Mouse (Mus musculus) kidney, postnatal 0 days (tissue): ENCODE data around the gene Slc24a4. TPM values are rescaled to one million over a fixed set of nuclear protein-coding genes. Genes with fewer than 3 reads are reported as not detected.
A peak's percentile ranks its signal among the peaks of the same experiment; 100 is the strongest.

Experiments
- ATAC-seq: fragments of 200-750 bp; cut with Nextera tagmentation; replicated peaks from 2 replicates; pipeline ENCODE4 v1.8.0; 2017; ENCODE audit warnings: low read depth, moderate number of reproducible peaks, moderate TSS enrichment, moderate library complexity; ENCODE audit not compliant: low FRiP score
- DNase-seq: peaks from one replicate; pipeline ENCODE4 v3.0.0-alpha.2; 2016; ENCODE audit warnings: low spot score
- H3K27ac ChIP-seq: fragments of 300-500 bp; sonication (generic); 2 replicates; pipeline ENCODE4 v1.5.1; 2014; ENCODE audit warnings: mild to moderate bottlenecking
- H3K27me3 ChIP-seq: fragments of 300-500 bp; sonication (generic); 2 replicates; pipeline ENCODE4 v1.6.1; 2014; ENCODE audit warnings: low read length, mixed read lengths; ENCODE audit not compliant: insufficient read depth
- H3K36me3 ChIP-seq: fragments of 300-500 bp; sonication (generic); 2 replicates; pipeline ENCODE4 v1.6.1; 2014; ENCODE audit warnings: low read length, mixed read lengths; ENCODE audit not compliant: insufficient read depth
- H3K4me1 ChIP-seq: fragments of 300-500 bp; sonication (generic); replicated peaks from 2 replicates; pipeline ENCODE4 v1.6.1; 2014; ENCODE audit warnings: antibody characterized with exemption, low read length, mixed read lengths; ENCODE audit not compliant: insufficient read depth
- H3K4me2 ChIP-seq: fragments of 300-500 bp; sonication (generic); 2 replicates; pipeline ENCODE4 v1.6.1; 2014; ENCODE audit warnings: mild to moderate bottlenecking, low read length, moderate library complexity, mixed read lengths
- H3K4me3 ChIP-seq: fragments of 300-500 bp; sonication (generic); replicated peaks from 2 replicates; pipeline ENCODE4 v1.5.1; 2014; ENCODE audit warnings: low read depth, low read length
- H3K9ac ChIP-seq: fragments of 300-500 bp; sonication (generic); 2 replicates; pipeline ENCODE4 v1.6.1; 2014; ENCODE audit warnings: low read depth, low read length
- H3K9me3 ChIP-seq: fragments of 300-500 bp; sonication (generic); replicated peaks from 2 replicates; pipeline ENCODE4 v1.6.1; 2016; ENCODE audit warnings: low read length, inconsistent platforms, mixed read lengths
- CTCF ChIP-seq: IDR thresholded peaks from 2 replicates; pipeline ENCODE4 v1.5.1; 2016; ENCODE audit warnings: antibody characterized with exemption, low read depth, mild to moderate bottlenecking, moderate library complexity
- WGBS: fragments of 180-500 bp; shearing (Covaris S2); extraction: QIAGEN DNeasy Blood & Tissue Kit; methylation state at CpG from one replicate; pipeline ENCODE4 v1.1.7; 2014; 5-methylcytosine and 5-hydroxymethylcytosine counted together
- polyA plus RNA-seq: library from polyadenylated mRNA; unstranded; fragments of >200 nt; fragmentation: Nextera tagmentation; extraction: Ambion mirVana; gene quantifications from 2 replicates; pipeline ENCODE4 v1.2.1, GENCODE M21; 2015

The Slc24a4 gene
- not detected in 2 replicates for polyA plus RNA-seq

- TF ChIP-seq CTCF: no peak
- H3K36me3 ChIP-seq: no peaks in the 10 kb centered on the region
- H3K9ac ChIP-seq: no peak within 1 kb of the TSS
- peaks cover 35% of the 10 kb centered on the region for H3K27me3 ChIP-seq
- H3K4me3 ChIP-seq: peak within 1 kb of the TSS; percentile 47
- peak; percentile 11 for DNase-seq
- no peak within 1 kb of the TSS for H3K27ac ChIP-seq
- H3K4me1 ChIP-seq: peaks cover 18% of the 10 kb centered on the region; the same call in 1 of the 2 replicates
- peak within 1 kb of the TSS; percentile 92 for H3K4me2 ChIP-seq
- ATAC-seq: no peak
- H3K9me3 ChIP-seq: no peaks in the 10 kb centered on the region
- under 1% methylated on average over 30 of the region's 34 CpGs for WGBS
Observed at GRCm38 (mm10) chr12:102128081-102128790, at the start of gene Slc24a4. Gene Slc24a4 (plus strand): TSS chr12:102128733.

- Histone ChIP-seq H3K4me3 (no peak overlapping the region), H3K4me2 (no peak overlapping the region), H3K27me3 (no peaks in the 10 kb centered on the region), H3K27ac (no peak overlapping the region), H3K9ac (no peak overlapping the region), H3K36me3 (no peaks in the 10 kb centered on the region), H3K9me3 (no peaks in the 10 kb centered on the region), H3K4me1 (no peaks in the 10 kb centered on the region)
- TF ChIP-seq CTCF: no peak
- 73% methylated on average over 13 of the region's 13 CpGs for WGBS
- ATAC-seq (no peak), DNase-seq (no peak)
Observed at GRCm38 (mm10) chr12:102082648-102083425, 45.7 kb upstream of the Slc24a4 start.

DNA sequence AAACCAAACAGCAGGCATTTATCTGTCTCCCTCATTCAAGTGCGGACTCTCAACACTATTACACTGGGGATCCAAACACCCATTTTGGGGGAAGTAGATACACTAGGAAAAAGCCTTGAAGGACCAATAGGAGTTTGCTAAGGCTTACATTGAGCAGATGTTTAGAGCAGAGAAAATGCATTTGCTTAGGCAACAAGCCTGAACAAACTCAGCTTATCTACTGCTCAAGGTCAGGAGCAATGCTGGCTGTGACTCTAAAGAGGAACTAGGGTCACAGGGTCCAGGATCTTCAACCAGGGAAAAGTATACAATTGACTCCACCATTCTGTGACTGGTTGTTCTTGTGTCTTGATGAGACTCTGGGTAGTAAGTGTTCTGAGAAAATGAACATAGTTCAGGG, 38.0 kb upstream of the Slc24a4 start:
- Histone ChIP-seq H3K27me3 (no peaks in the 10 kb centered on the region), H3K4me2 (no peak overlapping the region), H3K9me3 (no peaks in the 10 kb centered on the region), H3K36me3 (no peaks in the 10 kb centered on the region), H3K27ac (no peak overlapping the region), H3K4me3 (no peak overlapping the region), H3K9ac (no peak overlapping the region), H3K4me1 (no peaks in the 10 kb centered on the region)
- 77% methylated on average over 1 of the region's 1 CpGs for WGBS
- ATAC-seq (no peak), DNase-seq (no peak)
- TF ChIP-seq CTCF: no peak

DNA sequence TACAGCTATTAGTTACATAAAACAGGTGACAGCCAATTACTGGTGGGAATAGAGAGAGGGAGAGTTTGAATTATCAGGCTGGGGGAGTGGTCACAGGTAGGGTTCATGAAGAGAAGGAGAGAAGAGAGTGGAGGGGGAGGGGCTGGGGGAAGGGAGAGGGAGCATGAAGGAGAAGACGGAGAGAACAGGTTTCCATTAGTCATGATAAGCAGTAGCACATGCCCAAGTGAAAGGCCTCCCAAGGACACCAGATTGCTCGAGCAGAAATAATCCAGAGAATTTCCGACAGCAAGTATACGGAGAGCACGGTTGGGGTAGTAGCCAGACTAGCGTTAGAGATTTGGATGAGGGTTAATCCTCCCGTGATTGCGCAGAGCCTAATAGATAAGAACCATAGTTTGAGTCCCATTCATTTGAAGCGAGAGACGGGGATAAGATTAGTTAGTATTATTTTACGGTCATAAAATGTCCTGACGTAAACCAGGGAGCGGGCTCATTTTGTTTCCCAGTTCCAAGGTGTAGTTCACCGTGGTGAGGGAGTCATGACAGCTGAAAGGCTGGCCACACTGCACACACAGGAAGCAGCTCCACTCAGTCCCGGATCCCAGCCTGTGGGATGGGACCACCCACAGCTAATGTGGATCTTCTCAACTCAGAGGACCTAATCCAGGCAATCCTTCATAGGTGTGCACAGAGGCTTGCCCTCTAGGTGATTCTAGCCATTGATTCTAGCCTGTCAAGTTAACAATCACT, 36.0 kb upstream of the Slc24a4 start:
- Histone ChIP-seq H3K4me1 (no peaks in the 10 kb centered on the region), H3K4me3 (no peak overlapping the region), H3K27ac (no peak overlapping the region), H3K9me3 (no peaks in the 10 kb centered on the region), H3K9ac (no peak overlapping the region), H3K36me3 (no peaks in the 10 kb centered on the region), H3K27me3 (no peaks in the 10 kb centered on the region), H3K4me2 (no peak overlapping the region)
- no peak for TF ChIP-seq CTCF
- ATAC-seq: no peak
- 70% methylated on average over 15 of the region's 15 CpGs for WGBS
- DNase-seq: no peak

DNA sequence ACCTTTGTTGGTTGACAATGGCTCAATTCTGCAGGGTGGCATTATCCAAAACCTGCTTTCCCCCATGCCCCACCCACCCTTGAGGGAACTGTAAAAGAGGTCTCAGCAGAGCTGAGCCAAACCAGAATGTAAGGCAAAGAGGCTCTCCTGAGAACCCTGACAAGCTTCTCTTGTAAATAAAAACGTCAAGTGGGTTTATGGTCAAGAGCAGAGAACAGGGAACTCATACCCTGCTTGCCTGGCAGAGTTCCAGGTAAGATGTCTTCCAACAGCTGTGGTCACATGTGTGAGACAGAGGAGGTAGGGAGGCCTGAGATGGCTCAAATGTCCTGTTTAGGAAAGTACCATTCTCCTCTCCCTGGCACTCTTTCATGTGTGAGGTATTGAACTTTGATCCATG, 22.5 kb upstream of the Slc24a4 start:
- Histone ChIP-seq H3K9ac (no peak overlapping the region), H3K4me2 (no peak overlapping the region), H3K27me3 (no peaks in the 10 kb centered on the region), H3K4me1 (no peaks in the 10 kb centered on the region), H3K27ac (no peak overlapping the region), H3K4me3 (no peak overlapping the region), H3K36me3 (no peaks in the 10 kb centered on the region), H3K9me3 (no peaks in the 10 kb centered on the region)
- ATAC-seq (no peak), DNase-seq (no peak)
- whole genome bisulfite sequencing: 31% methylated on average over 1 of the region's 1 CpGs
- TF ChIP-seq CTCF: no peak

DNA sequence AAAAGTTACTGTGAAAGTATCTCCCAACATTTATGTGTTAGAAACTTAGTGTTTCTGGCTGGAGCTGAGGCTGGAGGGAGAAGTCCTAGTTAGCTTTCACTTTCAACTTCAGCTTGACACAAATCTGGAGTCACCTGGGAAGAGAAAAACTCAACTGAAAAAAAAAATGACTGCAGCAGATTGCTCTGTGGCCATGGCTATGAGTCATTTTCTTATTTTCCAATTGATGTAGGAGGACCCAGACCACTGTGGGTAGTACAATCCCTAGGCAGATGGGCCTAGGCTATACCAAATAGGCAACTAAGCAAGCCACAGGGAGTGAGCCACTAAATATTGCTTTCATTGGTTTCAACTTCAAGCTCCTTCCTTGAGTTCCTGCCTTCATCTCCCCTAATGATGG, 19.7 kb upstream of the Slc24a4 start:
- Histone ChIP-seq H3K36me3 (no peaks in the 10 kb centered on the region), H3K27me3 (no peaks in the 10 kb centered on the region), H3K27ac (no peak overlapping the region), H3K4me3 (no peak overlapping the region), H3K9ac (no peak overlapping the region), H3K4me2 (no peak overlapping the region), H3K9me3 (no peaks in the 10 kb centered on the region), H3K4me1 (no peaks in the 10 kb centered on the region)
- DNase-seq (no peak), ATAC-seq (no peak)
- TF ChIP-seq CTCF: no peak
